In the genomic region with DNA sequence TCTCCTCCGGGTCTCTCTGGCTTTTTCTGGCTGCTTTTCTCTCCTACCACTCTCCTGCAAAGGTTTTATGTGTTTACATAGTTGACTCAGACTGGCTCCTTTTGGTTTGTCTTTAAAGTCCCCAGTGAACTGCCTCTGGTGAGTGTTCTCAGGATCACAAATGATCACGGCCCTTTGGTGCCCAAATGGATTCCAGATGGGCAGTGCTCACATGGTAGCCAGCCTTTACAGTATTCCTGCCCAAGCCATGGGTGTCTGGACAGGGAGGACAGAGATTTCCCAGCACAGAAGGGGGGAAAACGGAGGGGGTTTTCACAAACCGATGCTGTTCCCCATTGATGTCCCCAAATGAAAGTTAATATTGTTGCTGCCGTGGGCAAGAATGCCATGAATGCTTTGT, we compare ENCODE assay signal across 29 mouse cellular contexts.
DNase-seq lines count a peak whose midpoint lies in the region; ATAC-seq lines count a peak whose summit lies in the region.
"Had no signal": no experiment of that assay in that cellular context is flagged by ENCODE, and none has a peak within 500 bp of the region (broad histone marks: within the 10 kb centered on the region; RNA-seq: fewer than 3 reads in every experiment).

No protein-coding gene starts in this region.

- H3K4me2 ChIP-seq in hindbrain, embryonic 11.5 days (replicated peaks; ENCODE audit: low read depth, low read length) = no peak overlapping the region
- H3K4me2 ChIP-seq in hindbrain, embryonic 16.5 days (ENCODE audit: low read length) = no peak overlapping the region
- no peak overlapping the region for H3K4me2 ChIP-seq in embryonic facial prominence, embryonic 11.5 days (ENCODE audit: low read depth, low read length)
- H3K4me2 ChIP-seq in neural tube, embryonic 11.5 days (ENCODE audit: low read depth) = no peak overlapping the region
- H3K4me2 ChIP-seq: forebrain, embryonic 13.5 days; kidney, embryonic 15.5 days; liver, embryonic 13.5 days; lung, embryonic 14.5 days; midbrain, embryonic 13.5 days; neural tube, embryonic 12.5 days had no signal

- intact Hi-C loops in heart, postnatal 25 days (cut with DNase I) = no loop called here

- WGBS in hindbrain, embryonic 11.5 days = 53% methylated on average over 5 of the region's 5 CpGs
- WGBS in hindbrain, embryonic 16.5 days = 76% methylated on average over 5 of the region's 5 CpGs
- 25% methylated on average over 5 of the region's 5 CpGs for WGBS in embryonic facial prominence, embryonic 11.5 days
- WGBS in neural tube, embryonic 11.5 days = 54% methylated on average over 5 of the region's 5 CpGs

- no peak overlapping the region for H3K9ac ChIP-seq in hindbrain, embryonic 11.5 days (ENCODE audit: low read depth, low read length)
- H3K9ac ChIP-seq in hindbrain, embryonic 16.5 days (ENCODE audit: low read depth, low read length) = no peak overlapping the region
- no peak overlapping the region for H3K9ac ChIP-seq in embryonic facial prominence, embryonic 11.5 days (replicated peaks; ENCODE audit: low read length)
- H3K9ac ChIP-seq in neural tube, embryonic 11.5 days (ENCODE audit: low read length) = no peak overlapping the region
- H3K9ac ChIP-seq: forebrain, embryonic 13.5 days; kidney, embryonic 15.5 days; liver, embryonic 13.5 days; lung, embryonic 14.5 days; midbrain, embryonic 13.5 days; neural tube, embryonic 12.5 days had no signal

- no peak overlapping the region for H3K4me3 ChIP-seq in hindbrain, embryonic 11.5 days (ENCODE audit: low read depth, low read length)
- no peak overlapping the region for H3K4me3 ChIP-seq in hindbrain, embryonic 16.5 days (ENCODE audit: low read length)
- H3K4me3 ChIP-seq in embryonic facial prominence, embryonic 11.5 days (ENCODE audit: low read depth, low read length) = no peak overlapping the region
- H3K4me3 ChIP-seq in neural tube, embryonic 11.5 days (ENCODE audit: low read depth, low read length) = no peak overlapping the region
- H3K4me3 ChIP-seq: erythroblast, embryonic 14.5 days; forebrain, embryonic 13.5 days; heart, adult 2 months; kidney, embryonic 15.5 days; liver, embryonic 13.5 days; midbrain, embryonic 13.5 days; neural tube, embryonic 12.5 days had no signal

- H3K36me3 ChIP-seq in hindbrain, embryonic 11.5 days (ENCODE audit: control insufficient read depth, insufficient read depth, low read length) = no peaks in the 10 kb centered on the region
- no peaks in the 10 kb centered on the region for H3K36me3 ChIP-seq in hindbrain, embryonic 16.5 days (ENCODE audit: control insufficient read depth, insufficient read depth, low read length)
- no peaks in the 10 kb centered on the region for H3K36me3 ChIP-seq in embryonic facial prominence, embryonic 11.5 days (replicated peaks; ENCODE audit: control insufficient read depth, insufficient read depth, low read depth, low read length)
- no peaks in the 10 kb centered on the region for H3K36me3 ChIP-seq in neural tube, embryonic 11.5 days (ENCODE audit: control insufficient read depth, insufficient read depth, low read length)
- H3K36me3 ChIP-seq: kidney, embryonic 15.5 days; liver, embryonic 13.5 days; midbrain, embryonic 13.5 days; neural tube, embryonic 12.5 days had no signal

- H3K27ac ChIP-seq in hindbrain, embryonic 11.5 days (ENCODE audit: low read depth, low read length) = no peak overlapping the region
- H3K27ac ChIP-seq in hindbrain, embryonic 16.5 days (ENCODE audit: low read depth, low read length) = no peak overlapping the region
- H3K27ac ChIP-seq in embryonic facial prominence, embryonic 11.5 days (replicated peaks; ENCODE audit: low read depth, low read length) = peak overlapping the region; percentile 62; the same call in 1 of the 2 replicates
- no peak overlapping the region for H3K27ac ChIP-seq in neural tube, embryonic 11.5 days (ENCODE audit: low read depth, low read length)
- H3K27ac ChIP-seq: forebrain, embryonic 13.5 days; heart, adult 2 months; hindbrain, postnatal 0 days; kidney, embryonic 15.5 days; liver, embryonic 13.5 days; midbrain, embryonic 13.5 days; neural tube, embryonic 12.5 days had no signal

- H3K9me3 ChIP-seq in hindbrain, embryonic 11.5 days (ENCODE audit: control insufficient read depth, low read length) = no peaks in the 10 kb centered on the region
- no peaks in the 10 kb centered on the region for H3K9me3 ChIP-seq in hindbrain, embryonic 16.5 days (ENCODE audit: control insufficient read depth, low read length)
- no peaks in the 10 kb centered on the region for H3K9me3 ChIP-seq in embryonic facial prominence, embryonic 11.5 days (replicated peaks; ENCODE audit: control insufficient read depth, low read length)
- no peaks in the 10 kb centered on the region for H3K9me3 ChIP-seq in neural tube, embryonic 11.5 days (ENCODE audit: control insufficient read depth, low read length)
- H3K9me3 ChIP-seq: forebrain, embryonic 13.5 days; kidney, embryonic 15.5 days; liver, embryonic 13.5 days; midbrain, embryonic 13.5 days; neural tube, embryonic 12.5 days had no signal

- DNase-seq in hindbrain, embryonic 11.5 days (ENCODE audit: low spot score) = peak; percentile 18
- peak; percentile 83 for DNase-seq in embryonic facial prominence, embryonic 11.5 days (ENCODE audit: low spot score)
- peak; percentile 56 for DNase-seq in hindlimb bud, embryonic 11.5 days (ENCODE audit: extremely low spot score, low read depth, low spot score)
- DNase-seq in neural tube, embryonic 11.5 days (ENCODE audit: low spot score) = peak; percentile 20
- no peak for DNase-seq in layer of hippocampus, adult 9-10 months (ENCODE audit: low spot score)
- no peak for DNase-seq in heart, postnatal 25 days (ENCODE audit: low spot score)
- DNase-seq in right cerebral cortex, adult 2 months (ENCODE audit: low spot score in 2 of 2) = no peak
- DNase-seq: adrenal gland, postnatal 36 days; cerebellum, adult 9-10 months; gastrocnemius, postnatal 36 days; heart, adult 2 months; heart, postnatal 36 days; kidney, adult 11 months; kidney, postnatal 36 days; layer of hippocampus, adult 9-11 months; liver, embryonic 13.5 days; lung, embryonic 14.5 days; retina, postnatal 1 day; right cerebral cortex, postnatal 4 days; thymus, adult 18-20 months; thymus, postnatal 36 days had no signal

- H3K4me1 ChIP-seq in hindbrain, embryonic 11.5 days (replicated peaks; ENCODE audit: control insufficient read depth, insufficient read depth, low read length) = no peaks in the 10 kb centered on the region
- no peaks in the 10 kb centered on the region for H3K4me1 ChIP-seq in hindbrain, embryonic 16.5 days (ENCODE audit: control insufficient read depth, insufficient read depth, low read depth, low read length)
- no peaks in the 10 kb centered on the region for H3K4me1 ChIP-seq in embryonic facial prominence, embryonic 11.5 days (ENCODE audit: control insufficient read depth, insufficient read depth, low read length)
- no peaks in the 10 kb centered on the region for H3K4me1 ChIP-seq in neural tube, embryonic 11.5 days (ENCODE audit: control insufficient read depth, insufficient read depth, low read length)
- H3K4me1 ChIP-seq: forebrain, embryonic 13.5 days; kidney, embryonic 15.5 days; liver, embryonic 13.5 days; midbrain, embryonic 13.5 days; neural tube, embryonic 12.5 days had no signal

- no peaks in the 10 kb centered on the region for H3K27me3 ChIP-seq in hindbrain, embryonic 11.5 days (ENCODE audit: control insufficient read depth, insufficient read depth, low read length)
- no peaks in the 10 kb centered on the region for H3K27me3 ChIP-seq in hindbrain, embryonic 16.5 days (replicated peaks; ENCODE audit: control insufficient read depth, insufficient read depth, low read length)
- no peaks in the 10 kb centered on the region for H3K27me3 ChIP-seq in embryonic facial prominence, embryonic 11.5 days (ENCODE audit: control insufficient read depth, insufficient read depth, low read length)
- H3K27me3 ChIP-seq in neural tube, embryonic 11.5 days (ENCODE audit: control insufficient read depth, insufficient read depth, low read length) = no peaks in the 10 kb centered on the region
- H3K27me3 ChIP-seq: liver, embryonic 13.5 days; neural tube, embryonic 12.5 days had no signal

- no peak for ATAC-seq in hindbrain, embryonic 11.5 days (ENCODE audit: low FRiP score)
- no peak for ATAC-seq in hindbrain, embryonic 16.5 days
- ATAC-seq in embryonic facial prominence, embryonic 11.5 days (replicated peaks; ENCODE audit: insufficient number of reproducible peaks, low FRiP score, low TSS enrichment, low read depth) = no peak
- ATAC-seq in neural tube, embryonic 11.5 days (ENCODE audit: insufficient read depth, low FRiP score, low TSS enrichment) = no peak
- ATAC-seq: forebrain, embryonic 13.5 days; hindbrain, postnatal 0 days; midbrain, embryonic 13.5 days; Patski had no signal

Comparison
In these comparisons a context has a peak if more than half of its experiments do, and no peak if none do; other contexts are left out.
1. DNase-seq: peak in hindbrain, embryonic 11.5 days (single experiment), embryonic facial prominence, embryonic 11.5 days (single experiment), hindlimb bud, embryonic 11.5 days (single experiment) and neural tube, embryonic 11.5 days (single experiment); none in layer of hippocampus, adult 9-10 months (single experiment), heart, postnatal 25 days (single experiment) and right cerebral cortex, adult 2 months (0 of 2).